Mouse (Mus musculus): ENCODE measurements around the gene Arhgef1. TPM values are rescaled to one million over a fixed set of nuclear protein-coding genes. Genes with fewer than 3 reads are reported as not detected.

Gene Arhgef1
- polyA plus RNA-seq, 1 experiment, result 39.6 TPM

DNA sequence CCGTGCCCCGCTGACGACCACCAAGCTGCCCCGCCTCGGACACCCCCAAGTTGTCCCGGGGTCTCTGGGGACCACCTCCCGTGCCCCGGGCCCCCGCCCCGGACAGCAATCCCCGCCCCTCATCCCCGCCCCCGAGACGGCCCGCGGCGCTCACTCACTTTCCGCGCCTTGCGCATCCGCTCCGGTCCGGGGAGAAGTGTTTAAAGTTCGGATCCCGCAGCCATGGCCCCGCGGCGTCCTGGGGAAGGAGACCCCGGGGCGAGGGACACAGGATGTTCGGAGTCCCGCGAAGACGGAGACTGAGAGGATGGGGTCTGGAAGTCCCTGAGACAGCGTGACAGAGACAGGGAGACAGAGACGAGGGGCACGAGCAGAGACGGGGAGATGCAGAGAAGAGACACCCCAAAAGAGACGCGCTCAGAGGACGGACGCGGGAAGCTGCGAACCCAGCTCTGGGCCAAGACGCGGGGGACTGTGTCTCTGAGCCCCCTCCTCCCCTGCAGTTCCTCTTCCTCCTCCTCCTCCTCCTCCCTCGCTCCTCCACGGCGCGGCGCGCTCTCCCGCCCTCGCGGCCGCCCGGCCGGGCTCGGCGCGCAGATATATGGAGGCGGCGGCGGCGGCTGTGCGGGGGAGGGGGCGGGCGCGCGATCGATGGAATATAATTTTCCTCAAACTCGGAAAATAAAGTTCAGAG, 41.7 kb downstream of the Arhgef1 start, which contains the start of gene Gm4881:
Gene Gm4881, minus strand, starts transcription at position 238 of the 694 bp plus-strand sequence.
- no peak within 1 kb of the TSS for H3K4me3 ChIP-seq (ENCODE audit: control insufficient read depth, low read depth, low read length)
- TF ChIP-seq CTCF (IDR thresholded peaks at IDR 0.05; ENCODE audit: control insufficient read depth, insufficient read depth, insufficient replicate concordance, low read depth, low read length) (no peak), POLR2A (IDR thresholded peaks at IDR 0.05; ENCODE audit: control insufficient read depth, low read depth, low read length) (no peak)
- no peak within 1 kb of the TSS for H3K27ac ChIP-seq (ENCODE audit: control insufficient read depth, insufficient read depth, low read depth, low read length)
- H3K27me3 ChIP-seq (ENCODE audit: control insufficient read depth, insufficient read depth, low read length), result peaks cover 6% of the 10 kb centered on the region
- peaks cover 11% of the 10 kb centered on the region for H3K4me1 ChIP-seq (ENCODE audit: control insufficient read depth, insufficient read depth, low read length)
- no peaks in the 10 kb centered on the region for H3K36me3 ChIP-seq (ENCODE audit: control insufficient read depth, insufficient read depth, low read length)

GRCm38 (mm10) chr7:24947316-24948048, 44.8 kb downstream of the Arhgef1 start:
- TF ChIP-seq CTCF (IDR thresholded peaks at IDR 0.05; ENCODE audit: control insufficient read depth, insufficient read depth, insufficient replicate concordance, low read depth, low read length) (no peak), POLR2A (IDR thresholded peaks at IDR 0.05; ENCODE audit: control insufficient read depth, low read depth, low read length) (no peak)
- Histone ChIP-seq H3K36me3 (ENCODE audit: control insufficient read depth, insufficient read depth, low read length) (no peaks in the 10 kb centered on the region), H3K27ac (ENCODE audit: control insufficient read depth, insufficient read depth, low read depth, low read length) (no peak overlapping the region), H3K27me3 (ENCODE audit: control insufficient read depth, insufficient read depth, low read length) (peaks cover 6% of the 10 kb centered on the region), H3K4me3 (ENCODE audit: control insufficient read depth, low read depth, low read length) (no peak overlapping the region), H3K4me1 (ENCODE audit: control insufficient read depth, insufficient read depth, low read length) (peaks cover 11% of the 10 kb centered on the region)

DNA sequence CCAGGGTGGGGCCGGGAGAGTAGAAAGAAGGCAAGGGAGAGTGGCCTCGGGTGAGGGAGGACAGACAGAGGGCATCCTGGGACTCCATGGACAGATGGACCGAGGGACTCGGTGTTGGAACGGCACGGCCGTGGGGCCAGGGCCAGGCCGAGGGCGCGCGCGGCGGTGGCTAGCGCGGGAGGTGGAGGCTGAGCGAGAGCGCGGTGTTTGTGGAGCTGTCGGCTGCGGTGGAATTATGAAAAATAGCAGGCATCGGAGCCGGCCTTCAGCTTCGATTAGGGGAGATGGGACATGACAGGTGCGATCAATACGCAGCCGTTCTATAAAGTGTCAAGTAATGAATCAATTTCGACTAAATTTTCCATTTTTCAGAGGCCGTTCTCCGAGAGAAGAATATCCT, 46.1 kb downstream of the Arhgef1 start:
- Histone ChIP-seq H3K4me1 (ENCODE audit: control insufficient read depth, insufficient read depth, low read length) (peaks cover 6% of the 10 kb centered on the region), H3K4me3 (ENCODE audit: control insufficient read depth, low read depth, low read length) (no peak overlapping the region), H3K36me3 (ENCODE audit: control insufficient read depth, insufficient read depth, low read length) (no peaks in the 10 kb centered on the region), H3K27ac (ENCODE audit: control insufficient read depth, insufficient read depth, low read depth, low read length) (no peak overlapping the region), H3K27me3 (ENCODE audit: control insufficient read depth, insufficient read depth, low read length) (peaks cover 4% of the 10 kb centered on the region)
- no peak for TF ChIP-seq POLR2A (IDR thresholded peaks at IDR 0.05; ENCODE audit: control insufficient read depth, low read depth, low read length)
- no peak for TF ChIP-seq CTCF (IDR thresholded peaks at IDR 0.05; ENCODE audit: control insufficient read depth, insufficient read depth, insufficient replicate concordance, low read depth, low read length)

- Histone ChIP-seq H3K27me3 (ENCODE audit: control insufficient read depth, insufficient read depth, low read length) (no peaks in the 10 kb centered on the region; the same call in 1 of the 2 replicates), H3K4me1 (ENCODE audit: control insufficient read depth, insufficient read depth, low read length) (peaks cover 4% of the 10 kb centered on the region), H3K36me3 (ENCODE audit: control insufficient read depth, insufficient read depth, low read length) (no peaks in the 10 kb centered on the region), H3K4me3 (ENCODE audit: control insufficient read depth, low read depth, low read length) (no peak overlapping the region), H3K27ac (ENCODE audit: control insufficient read depth, insufficient read depth, low read depth, low read length) (no peak overlapping the region)
- peak; percentile 64; the same call in 1 of the 2 replicates for TF ChIP-seq CTCF (IDR thresholded peaks at IDR 0.05; ENCODE audit: control insufficient read depth, insufficient read depth, insufficient replicate concordance, low read depth, low read length)
- no peak for TF ChIP-seq POLR2A (IDR thresholded peaks at IDR 0.05; ENCODE audit: control insufficient read depth, low read depth, low read length)
Observed at GRCm38 (mm10) chr7:24949958-24950623, 47.4 kb downstream of the Arhgef1 start.

DNA sequence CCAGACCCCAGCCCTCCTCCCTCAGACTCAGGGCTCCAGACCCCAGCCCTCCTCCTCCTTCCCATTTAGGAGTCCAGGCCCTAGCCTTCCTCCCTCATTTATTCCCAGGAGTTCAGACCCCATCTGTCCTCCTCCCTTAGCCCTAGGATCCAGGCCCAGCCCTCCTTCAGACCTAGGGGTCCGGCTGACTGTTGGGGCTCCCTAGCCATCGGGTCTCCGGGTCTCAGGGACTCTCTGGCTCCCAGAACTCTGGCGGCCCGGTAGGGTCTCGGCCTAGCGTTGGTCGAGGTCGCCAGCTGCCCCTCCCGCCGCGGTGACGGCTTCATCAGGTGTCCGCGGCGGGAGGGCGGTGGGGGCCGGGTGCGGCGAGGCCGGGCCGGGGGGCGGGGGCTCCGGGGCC, 51.3 kb downstream of the Arhgef1 start:
- TF ChIP-seq POLR2A (IDR thresholded peaks at IDR 0.05; ENCODE audit: control insufficient read depth, low read depth, low read length) (no peak), CTCF (IDR thresholded peaks at IDR 0.05; ENCODE audit: control insufficient read depth, insufficient read depth, insufficient replicate concordance, low read depth, low read length) (no peak)

GRCm38 (mm10) chr7:24954450-24954849, 51.7 kb downstream of the Arhgef1 start:
- Histone ChIP-seq H3K27ac (ENCODE audit: control insufficient read depth, insufficient read depth, low read depth, low read length) (no peak overlapping the region), H3K4me3 (ENCODE audit: control insufficient read depth, low read depth, low read length) (peak overlapping the region; percentile 64), H3K27me3 (ENCODE audit: control insufficient read depth, insufficient read depth, low read length) (no peaks in the 10 kb centered on the region; the same call in 1 of the 2 replicates), H3K4me1 (ENCODE audit: control insufficient read depth, insufficient read depth, low read length) (peaks cover 4% of the 10 kb centered on the region), H3K36me3 (ENCODE audit: control insufficient read depth, insufficient read depth, low read length) (no peaks in the 10 kb centered on the region)
- TF ChIP-seq CTCF (IDR thresholded peaks at IDR 0.05; ENCODE audit: control insufficient read depth, insufficient read depth, insufficient replicate concordance, low read depth, low read length), result no peak
- TF ChIP-seq POLR2A (IDR thresholded peaks at IDR 0.05; ENCODE audit: control insufficient read depth, low read depth, low read length), result peak; percentile 43; the same call in 1 of the 2 replicates

More for the DNA sequence above, 51.3 kb downstream of the Arhgef1 start:
- Histone ChIP-seq H3K27ac (ENCODE audit: control insufficient read depth, insufficient read depth, low read depth, low read length) (no peak overlapping the region), H3K27me3 (ENCODE audit: control insufficient read depth, insufficient read depth, low read length) (no peaks in the 10 kb centered on the region; the same call in 1 of the 2 replicates), H3K4me1 (ENCODE audit: control insufficient read depth, insufficient read depth, low read length) (peaks cover 4% of the 10 kb centered on the region), H3K4me3 (ENCODE audit: control insufficient read depth, low read depth, low read length) (peak overlapping the region; percentile 78), H3K36me3 (ENCODE audit: control insufficient read depth, insufficient read depth, low read length) (no peaks in the 10 kb centered on the region)

DNA sequence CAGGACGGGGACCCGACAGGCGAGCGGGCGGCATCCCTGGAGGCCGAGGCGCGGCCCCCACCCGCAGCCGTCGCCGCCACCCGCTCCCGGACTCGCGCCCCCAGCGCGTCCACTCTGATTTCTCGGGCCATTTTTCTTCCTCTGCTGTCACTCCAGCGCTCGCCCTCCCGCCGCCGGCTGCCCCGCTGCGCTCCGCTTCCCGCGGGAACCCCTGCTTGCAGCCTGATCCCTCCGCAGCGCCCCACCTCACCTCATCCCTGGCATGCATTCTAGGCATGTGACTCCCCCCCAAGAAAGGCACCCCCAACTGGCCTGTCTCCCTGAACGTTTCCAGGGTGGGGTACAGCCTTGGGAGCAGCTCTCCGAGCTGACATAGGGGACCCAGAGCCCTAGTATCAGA, 52.5 kb downstream of the Arhgef1 start:
- Histone ChIP-seq H3K4me1 (ENCODE audit: control insufficient read depth, insufficient read depth, low read length) (peaks cover 4% of the 10 kb centered on the region), H3K27me3 (ENCODE audit: control insufficient read depth, insufficient read depth, low read length) (no peaks in the 10 kb centered on the region; the same call in 1 of the 2 replicates), H3K4me3 (ENCODE audit: control insufficient read depth, low read depth, low read length) (peak overlapping the region; percentile 64), H3K36me3 (ENCODE audit: control insufficient read depth, insufficient read depth, low read length) (no peaks in the 10 kb centered on the region), H3K27ac (ENCODE audit: control insufficient read depth, insufficient read depth, low read depth, low read length) (no peak overlapping the region)
- TF ChIP-seq CTCF (IDR thresholded peaks at IDR 0.05; ENCODE audit: control insufficient read depth, insufficient read depth, insufficient replicate concordance, low read depth, low read length) (no peak), POLR2A (IDR thresholded peaks at IDR 0.05; ENCODE audit: control insufficient read depth, low read depth, low read length) (no peak)

Data from testis, adult 2 months (tissue).